Mouse (Mus musculus) B cell, adult 2 months (primary cell): ENCODE data around the gene Nsd1.
A peak's percentile ranks its signal among the peaks of the same experiment; 100 is the strongest.

Experiments
- DNase-seq, 2 experiments: peaks; one replicate each; pipeline ENCODE4 v3.0.0; 2022

Nsd1 gene

GRCm38 (mm10) chr13:55258651-55259050 is 49.1 kb downstream of the Nsd1 start:
- DNase-seq: no peak

DNA sequence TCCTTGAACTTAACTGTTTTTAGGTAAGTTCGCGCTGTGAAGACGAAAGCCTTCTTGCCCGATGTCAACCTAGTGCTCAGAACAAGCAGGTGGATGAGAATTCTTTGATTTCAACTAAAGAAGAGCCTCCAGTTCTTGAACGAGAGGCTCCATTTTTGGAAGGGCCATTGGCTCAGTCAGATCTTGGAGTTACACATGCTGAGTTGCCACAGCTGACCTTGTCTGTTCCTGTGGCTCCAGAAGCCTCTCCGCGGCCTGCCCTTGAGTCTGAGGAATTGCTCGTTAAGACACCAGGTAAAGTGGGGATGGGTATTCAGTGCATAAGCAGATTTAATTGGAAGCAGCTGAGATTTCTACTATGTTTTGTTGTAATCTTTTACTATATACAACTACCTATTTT is 51.9 kb downstream of the Nsd1 start:
- DNase-seq: no peak

DNA sequence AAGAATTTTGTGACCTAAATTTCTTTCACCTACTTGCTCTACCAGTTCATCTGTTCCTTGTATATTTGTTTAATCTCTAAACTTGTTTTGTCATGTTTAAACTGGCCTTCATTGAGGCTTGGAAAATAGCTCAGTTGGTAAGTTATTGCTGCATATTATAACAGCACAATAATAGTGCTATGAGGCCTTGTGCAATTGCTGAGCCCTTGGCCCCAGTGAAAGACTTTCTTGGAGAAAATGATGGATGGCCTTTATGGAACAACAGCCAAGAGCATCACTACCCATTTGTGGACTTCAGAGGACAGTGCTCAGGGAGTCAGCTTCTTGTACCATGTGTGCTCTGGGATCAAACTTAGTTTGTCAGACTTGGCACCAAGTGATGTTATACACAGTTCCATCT is 52.5 kb downstream of the Nsd1 start:
- no peak for DNase-seq

- no peak for DNase-seq
These were observed 67.6 kb downstream of the Nsd1 start for GRCm38 (mm10) chr13:55277203-55277602.

GRCm38 (mm10) chr13:55277646-55278045 is 68.1 kb downstream of the Nsd1 start:
- DNase-seq: no peak

GRCm38 (mm10) chr13:55288854-55289253 is 79.3 kb downstream of the Nsd1 start:
- peak; percentile 21 to 26 for DNase-seq

GRCm38 (mm10) chr13:55296760-55297159 is 87.2 kb downstream of the Nsd1 start:
- no peak for DNase-seq

GRCm38 (mm10) chr13:55300913-55301312 is 91.3 kb downstream of the Nsd1 start:
- no peak for DNase-seq

DNA sequence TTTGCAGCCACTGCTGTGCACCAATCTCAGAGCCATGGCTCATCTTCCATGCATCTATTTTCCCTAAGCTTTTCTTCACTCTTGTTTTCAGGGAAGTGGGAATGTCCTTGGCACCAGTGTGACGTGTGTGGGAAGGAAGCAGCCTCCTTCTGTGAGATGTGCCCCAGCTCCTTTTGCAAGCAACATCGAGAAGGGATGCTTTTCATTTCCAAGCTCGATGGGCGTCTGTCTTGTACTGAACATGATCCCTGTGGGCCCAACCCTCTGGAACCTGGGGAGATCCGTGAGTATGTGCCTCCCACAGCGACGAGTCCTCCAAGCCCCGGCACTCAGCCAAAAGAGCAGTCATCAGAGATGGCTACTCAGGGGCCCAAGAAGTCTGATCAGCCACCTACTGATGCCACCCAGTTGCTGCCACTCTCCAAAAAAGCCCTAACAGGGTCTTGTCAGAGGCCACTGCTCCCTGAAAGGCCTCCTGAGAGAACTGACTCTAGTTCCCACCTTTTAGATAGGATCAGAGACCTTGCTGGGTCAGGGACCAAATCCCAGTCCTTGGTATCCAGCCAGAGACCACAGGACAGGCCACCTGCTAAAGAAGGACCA is 102.5 kb downstream of the Nsd1 start:
- DNase-seq: no peak

GRCm38 (mm10) chr13:55313051-55313450 is 103.5 kb downstream of the Nsd1 start:
- no peak for DNase-seq

DNA sequence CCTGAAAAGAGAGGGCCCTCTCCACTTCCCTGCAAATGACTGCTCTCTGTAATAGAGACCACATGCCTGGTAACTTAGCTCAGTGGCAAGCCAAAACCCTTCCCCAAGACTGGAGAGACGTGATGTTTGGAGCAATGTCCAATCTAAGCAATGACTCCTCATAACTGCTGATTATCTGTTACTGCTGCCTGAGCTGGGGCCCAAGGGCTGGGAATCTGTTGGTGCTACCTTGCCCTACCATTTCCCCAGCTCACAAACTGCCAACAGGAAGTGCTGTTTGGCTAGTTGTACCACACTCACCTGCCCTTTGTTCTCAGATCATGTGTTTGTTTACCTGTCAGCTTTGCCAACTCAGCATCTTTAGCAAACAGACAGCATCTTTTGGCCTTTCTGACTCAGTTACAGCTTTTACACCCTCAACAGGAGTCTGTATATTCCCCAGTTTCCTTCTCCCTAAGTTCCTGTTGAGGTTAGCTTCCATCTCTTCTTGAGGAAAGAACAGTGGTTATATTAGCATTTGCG is 105.4 kb downstream of the Nsd1 start:
- DNase-seq: no peak

GRCm38 (mm10) chr13:55318351-55318750 is 108.8 kb downstream of the Nsd1 start:
- DNase-seq: peak; percentile 36 to 50

DNA sequence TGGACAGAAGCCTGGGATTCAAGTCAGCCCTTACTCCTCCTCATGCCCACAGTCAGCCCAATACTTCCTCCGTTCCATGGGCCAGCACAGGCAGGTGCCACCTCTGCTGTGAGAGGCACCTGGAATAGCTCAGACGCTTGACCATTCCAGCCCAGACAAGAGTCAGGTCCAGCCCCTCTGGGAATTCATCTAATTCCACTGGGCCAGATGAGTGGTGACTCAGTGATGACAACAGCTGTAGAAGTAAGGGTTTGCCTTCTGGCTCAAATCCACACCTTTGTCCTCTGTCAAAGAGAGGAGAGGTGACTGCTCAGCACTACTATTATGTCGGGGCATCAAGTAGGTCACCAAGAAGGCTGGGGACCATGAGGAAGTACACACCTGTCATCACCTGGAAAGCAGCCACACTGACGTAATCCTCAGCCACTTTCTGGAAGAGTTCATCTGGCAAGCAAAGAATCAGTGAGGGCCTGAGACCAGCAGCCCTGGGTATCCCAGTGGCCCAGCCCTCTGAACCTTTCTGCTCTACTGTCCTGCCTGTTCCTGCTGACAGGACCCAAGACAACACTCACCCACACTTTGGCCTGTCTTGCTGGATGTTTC is 110.5 kb downstream of the Nsd1 start, which contains the start of gene Prelid1:
TSS of gene Prelid1 (plus strand) at position 570 of the 603 bp plus-strand sequence.
- no peak for DNase-seq

DNA sequence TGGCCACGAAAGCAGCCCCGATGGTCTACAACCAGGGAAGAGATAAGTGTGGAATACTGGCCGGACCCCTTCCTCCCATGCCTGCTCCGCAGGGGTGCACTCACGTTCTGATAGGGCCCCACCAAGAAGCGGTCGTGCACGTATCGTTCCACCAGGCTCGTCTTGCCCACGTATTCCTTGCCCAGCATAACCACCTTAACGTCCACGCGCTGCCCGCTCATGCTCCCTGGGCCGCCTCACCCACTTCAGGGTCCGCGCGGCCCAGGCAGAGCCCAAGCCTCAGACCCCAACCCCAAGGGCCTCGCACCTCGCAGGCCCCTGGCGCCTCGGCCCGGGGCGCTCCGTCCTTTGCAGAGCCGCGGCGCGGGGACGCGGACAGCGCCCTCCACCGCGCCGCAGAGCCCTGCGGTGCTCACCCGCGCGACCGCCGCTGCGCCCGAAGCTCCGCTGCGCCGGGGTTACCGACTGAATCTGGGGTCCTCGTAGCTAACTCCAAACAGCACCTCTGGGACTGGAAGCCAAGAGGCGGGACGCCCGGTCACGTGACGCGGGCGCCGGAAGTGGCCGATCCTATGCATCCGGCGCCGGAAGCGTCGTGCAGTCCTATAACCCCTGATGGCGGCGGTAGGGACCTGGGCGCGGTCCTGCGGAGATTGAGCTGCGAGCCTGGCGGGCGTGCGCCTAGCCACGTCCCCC is 112.0 kb downstream of the Nsd1 start, which contains the start of gene Rab24:
TSS of gene Rab24 (minus strand) at position 513 of the 696 bp plus-strand sequence.
- DNase-seq: peak; percentile 88 to 90

- DNase-seq: peak; percentile 37 to 40
These were observed 112.7 kb downstream of the Nsd1 start for GRCm38 (mm10) chr13:55322130-55322825.

DNA sequence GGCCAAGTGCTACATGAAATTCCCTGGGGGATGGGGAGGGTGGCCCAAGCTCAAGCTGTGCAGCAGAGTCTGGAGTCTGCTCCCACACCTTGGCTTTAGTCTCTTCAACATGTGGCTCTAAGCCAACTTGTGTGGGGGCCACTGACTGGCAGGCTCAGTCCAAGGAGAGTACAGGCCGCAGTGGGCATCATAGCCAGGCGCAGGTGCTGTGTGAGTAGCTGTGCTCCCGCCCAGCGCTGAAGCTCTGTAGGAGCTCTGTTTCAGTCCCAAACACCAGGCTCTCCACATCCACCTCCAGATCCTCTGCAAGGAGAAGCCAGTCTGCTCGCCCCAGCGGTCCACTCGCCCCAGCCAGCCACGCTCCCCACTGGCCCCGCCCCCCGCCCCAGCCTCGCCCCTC is 116.0 kb downstream of the Nsd1 start:
- DNase-seq: no peak

DNA sequence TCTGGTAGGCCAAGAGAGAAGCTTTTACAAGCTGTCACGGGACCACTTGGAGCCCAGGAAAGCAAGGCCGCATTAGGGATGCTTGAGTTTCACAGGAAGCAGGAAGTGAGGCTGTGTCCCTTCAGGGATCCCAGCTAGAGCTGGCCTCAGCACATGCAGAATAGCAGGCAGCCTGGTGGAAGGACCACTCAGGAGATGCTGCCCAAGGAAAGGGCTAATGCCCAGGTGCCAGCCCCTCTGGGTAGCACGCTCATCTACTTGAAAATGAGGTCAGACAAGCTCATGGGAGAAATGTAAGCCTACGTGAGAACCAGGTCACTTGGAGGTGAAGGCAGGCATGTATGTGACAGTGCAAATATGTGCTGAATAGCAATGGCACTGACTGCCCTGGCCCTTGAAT is 117.6 kb downstream of the Nsd1 start:
- no peak for DNase-seq

GRCm38 (mm10) chr13:55327633-55328032 is 118.1 kb downstream of the Nsd1 start:
- peak; percentile 93 to 94 for DNase-seq

DNA sequence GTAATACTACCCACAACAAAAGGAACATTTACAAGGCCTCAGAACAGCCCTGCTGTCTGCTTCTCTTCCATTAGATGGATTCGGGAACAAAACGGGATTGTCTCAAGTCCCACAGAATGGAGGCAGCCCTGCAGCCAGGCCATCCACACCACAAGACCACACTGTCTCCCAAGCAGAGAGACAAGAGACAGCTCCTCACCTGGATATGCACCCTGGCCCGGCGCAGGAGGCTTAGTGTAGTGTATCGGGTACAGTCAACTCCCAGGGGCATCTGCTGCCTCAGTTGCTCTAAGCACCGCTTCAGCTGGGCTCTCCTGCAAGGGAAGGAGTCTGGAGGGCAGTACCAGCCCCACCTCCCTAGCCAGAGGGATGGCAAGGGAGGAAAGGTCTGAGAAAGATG is 118.6 kb downstream of the Nsd1 start:
- DNase-seq: no peak

DNA sequence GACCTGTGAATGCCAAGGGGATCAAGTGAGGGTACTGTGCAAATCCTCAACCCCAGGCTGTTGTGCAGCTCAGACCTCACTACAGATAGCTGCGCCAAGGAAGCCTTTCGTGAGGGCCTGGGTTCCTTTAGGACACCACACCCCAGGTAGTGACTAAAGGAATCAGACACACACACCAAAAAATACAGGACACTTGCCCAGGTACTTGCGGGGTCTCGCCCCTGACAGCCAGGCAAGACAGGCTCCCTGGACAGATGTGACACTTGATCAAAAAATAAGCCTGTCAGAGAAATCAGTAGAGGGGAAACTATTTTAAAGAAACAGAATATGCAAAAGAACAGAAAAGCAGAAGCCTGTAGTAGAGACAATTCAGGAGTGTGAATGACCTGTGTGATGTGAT is 119.1 kb downstream of the Nsd1 start:
- no peak for DNase-seq

DNA sequence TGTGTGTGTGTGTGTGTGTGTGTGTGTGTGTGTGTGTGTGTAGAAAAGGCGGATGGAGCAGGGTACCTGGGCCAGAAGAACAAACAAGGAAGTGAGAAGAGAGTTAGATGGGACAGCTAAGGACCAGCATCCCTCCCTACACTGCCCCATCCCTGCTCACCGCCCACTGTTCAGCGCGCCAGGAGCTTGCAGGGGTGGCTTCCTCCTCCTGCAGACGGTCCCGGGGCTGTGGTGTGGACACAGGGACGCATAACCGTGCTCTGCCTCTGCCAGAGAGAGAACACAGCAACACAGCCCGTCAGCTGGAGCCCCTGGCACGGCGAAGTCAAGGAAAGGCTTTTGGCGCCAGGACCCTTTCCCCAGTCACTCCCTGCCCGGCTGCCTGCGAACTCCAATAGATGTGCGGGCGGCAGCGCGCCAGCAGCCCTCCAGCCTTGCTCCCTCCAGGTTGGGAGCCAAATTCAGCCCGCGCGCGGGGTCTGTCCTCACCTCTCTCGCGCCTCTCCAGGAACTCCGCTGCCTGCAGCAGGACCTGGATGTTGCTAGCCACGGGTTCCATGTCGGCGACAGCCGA is 119.6 kb downstream of the Nsd1 start:
- DNase-seq: peak; percentile 41 to 42

- peak; percentile 82 to 89 for DNase-seq
These were observed 120.3 kb downstream of the Nsd1 start, which contains the start of gene Mxd3 for GRCm38 (mm10) chr13:55329683-55330566. Gene Mxd3 (minus strand): TSS chr13:55329823.
